Mouse (Mus musculus) midbrain, embryonic 12.5 days (tissue): ENCODE data around the gene Add3. TPM values are rescaled to one million over a fixed set of nuclear protein-coding genes. Genes with fewer than 3 reads are reported as not detected.

Experiments
- ATAC-seq: fragments of 200-750 bp; cut with Nextera tagmentation; 2 replicates; pipeline ENCODE4 v1.8.0; 2017; ENCODE audit warnings: low read depth, moderate TSS enrichment, moderate library complexity; ENCODE audit not compliant: low FRiP score
- H3K27ac ChIP-seq: fragments of 300-500 bp; sonication (generic); replicated peaks from 2 replicates; pipeline ENCODE4 v1.5.1; 2016; ENCODE audit warnings: mild to moderate bottlenecking
- H3K27me3 ChIP-seq: fragments of 300-500 bp; sonication (generic); 2 replicates; pipeline ENCODE4 v1.6.1; 2016; ENCODE audit warnings: mild to moderate bottlenecking
- H3K36me3 ChIP-seq: fragments of 300-500 bp; sonication (generic); 2 replicates; pipeline ENCODE4 v1.6.1; 2016
- H3K4me1 ChIP-seq: fragments of 300-500 bp; sonication (generic); 2 replicates; pipeline ENCODE4 v1.6.1; 2016
- H3K4me2 ChIP-seq: fragments of 300-500 bp; sonication (generic); replicated peaks from 2 replicates; pipeline ENCODE4 v1.6.1; 2016; ENCODE audit warnings: mild to moderate bottlenecking, moderate library complexity
- H3K4me3 ChIP-seq: fragments of 300-500 bp; sonication (generic); 2 replicates; pipeline ENCODE4 v1.5.1; 2016; ENCODE audit warnings: mild to moderate bottlenecking
- H3K9ac ChIP-seq: fragments of 300-500 bp; sonication (generic); replicated peaks from 2 replicates; pipeline ENCODE4 v1.6.1; 2016; ENCODE audit warnings: mild to moderate bottlenecking, moderate library complexity
- H3K9me3 ChIP-seq: fragments of 300-500 bp; sonication (generic); 2 replicates; pipeline ENCODE4 v1.6.1; 2016; ENCODE audit warnings: mild to moderate bottlenecking
- WGBS: fragments of 180-500 bp; shearing (Covaris S2); methylation state at CpG from one replicate; pipeline ENCODE4 v1.1.7; 2016; 5-methylcytosine and 5-hydroxymethylcytosine counted together
- polyA plus RNA-seq: library from polyadenylated mRNA; unstranded; fragments of >200 nt; fragmentation: Nextera tagmentation; extraction: Ambion mirVana; gene quantifications from 2 replicates; pipeline ENCODE4 v1.2.1, GENCODE M21; 2016

Gene Add3
- polyA plus RNA-seq, 1 experiment from 2014 or later: 47.5 TPM

GRCm38 (mm10) chr19:53119255-53119795 lies 20.9 kb upstream of the Add3 start:
- H3K27me3 ChIP-seq: no peaks in the 10 kb centered on the region
- H3K27ac ChIP-seq: no peak overlapping the region
- ATAC-seq: no peak
- H3K36me3 ChIP-seq: no peaks in the 10 kb centered on the region
- no peak overlapping the region for H3K4me3 ChIP-seq
- H3K4me2 ChIP-seq: no peak overlapping the region
- no peak overlapping the region for H3K9ac ChIP-seq
- peaks cover 11% of the 10 kb centered on the region; the same call in 1 of the 2 replicates for H3K9me3 ChIP-seq
- WGBS: 87% methylated on average over 8 of the region's 8 CpGs
- H3K4me1 ChIP-seq: no peaks in the 10 kb centered on the region

- no peak overlapping the region for H3K4me2 ChIP-seq
- WGBS: 71% methylated on average over 3 of the region's 3 CpGs
Measured at GRCm38 (mm10) chr19:53120483-53120882, 19.8 kb upstream of the Add3 start.

GRCm38 (mm10) chr19:53122641-53123241 lies 17.5 kb upstream of the Add3 start:
- H3K27me3 ChIP-seq: no peaks in the 10 kb centered on the region
- no peak overlapping the region for H3K9ac ChIP-seq
- H3K4me3 ChIP-seq: no peak overlapping the region
- H3K27ac ChIP-seq: no peak overlapping the region
- 0 out of 2 replicates have a peak, but pooled peaks cover 4% of the 10 kb centered on the region for H3K9me3 ChIP-seq
- H3K4me1 ChIP-seq: no peaks in the 10 kb centered on the region
- H3K4me2 ChIP-seq: no peak overlapping the region
- 87% methylated on average over 6 of the region's 6 CpGs for WGBS
- H3K36me3 ChIP-seq: no peaks in the 10 kb centered on the region
- no peak for ATAC-seq

More at GRCm38 (mm10) chr19:53120483-53120882, 19.8 kb upstream of the Add3 start:
- Histone ChIP-seq H3K27ac (no peak overlapping the region), H3K4me1 (no peaks in the 10 kb centered on the region), H3K4me3 (no peak overlapping the region), H3K36me3 (no peaks in the 10 kb centered on the region), H3K9ac (no peak overlapping the region), H3K9me3 (peaks cover 11% of the 10 kb centered on the region; the same call in 1 of the 2 replicates), H3K27me3 (no peaks in the 10 kb centered on the region)
- no peak for ATAC-seq

- WGBS: 62% methylated on average over 5 of the region's 5 CpGs
- no peaks in the 10 kb centered on the region for H3K36me3 ChIP-seq
- ATAC-seq: no peak
Measured at GRCm38 (mm10) chr19:53123301-53123700, 16.9 kb upstream of the Add3 start.

GRCm38 (mm10) chr19:53125679-53126078 lies 14.6 kb upstream of the Add3 start:
- 0 out of 2 replicates have a peak, but pooled peaks cover 4% of the 10 kb centered on the region for H3K9me3 ChIP-seq
- no peak overlapping the region for H3K4me2 ChIP-seq
- H3K9ac ChIP-seq: no peak overlapping the region
- peaks cover 6% of the 10 kb centered on the region; the same call in 1 of the 2 replicates for H3K27me3 ChIP-seq
- no peaks in the 10 kb centered on the region for H3K4me1 ChIP-seq
- no peak overlapping the region for H3K27ac ChIP-seq
- ATAC-seq: no peak
- H3K4me3 ChIP-seq: no peak overlapping the region
- H3K36me3 ChIP-seq: no peaks in the 10 kb centered on the region
- WGBS: 83% methylated on average over 2 of the region's 2 CpGs

More at GRCm38 (mm10) chr19:53123301-53123700, 16.9 kb upstream of the Add3 start:
- H3K4me1 ChIP-seq: no peaks in the 10 kb centered on the region
- no peak overlapping the region for H3K4me2 ChIP-seq
- H3K27me3 ChIP-seq: no peaks in the 10 kb centered on the region
- no peak overlapping the region for H3K9ac ChIP-seq
- H3K4me3 ChIP-seq: no peak overlapping the region
- H3K27ac ChIP-seq: no peak overlapping the region
- 0 out of 2 replicates have a peak, but pooled peaks cover 4% of the 10 kb centered on the region for H3K9me3 ChIP-seq

GRCm38 (mm10) chr19:53126546-53126945 lies 13.7 kb upstream of the Add3 start:
- Histone ChIP-seq H3K4me3 (no peak overlapping the region), H3K36me3 (no peaks in the 10 kb centered on the region), H3K27me3 (peaks cover 15% of the 10 kb centered on the region), H3K4me2 (no peak overlapping the region), H3K9me3 (0 out of 2 replicates have a peak, but pooled peaks cover 3% of the 10 kb centered on the region), H3K27ac (no peak overlapping the region), H3K9ac (no peak overlapping the region), H3K4me1 (no peaks in the 10 kb centered on the region)
- no peak for ATAC-seq
- 89% methylated on average over 4 of the region's 4 CpGs for WGBS

GRCm38 (mm10) chr19:53127320-53128291 lies 12.6 kb upstream of the Add3 start:
- H3K9me3 ChIP-seq: no peaks in the 10 kb centered on the region
- H3K4me3 ChIP-seq: no peak overlapping the region
- no peaks in the 10 kb centered on the region for H3K36me3 ChIP-seq
- 69% methylated on average over 18 of the region's 18 CpGs for WGBS
- H3K27ac ChIP-seq: no peak overlapping the region
- H3K9ac ChIP-seq: no peak overlapping the region
- H3K27me3 ChIP-seq: peaks cover 20% of the 10 kb centered on the region
- H3K4me2 ChIP-seq: no peak overlapping the region
- 0 out of 2 replicates have a peak, but pooled peaks cover 2% of the 10 kb centered on the region for H3K4me1 ChIP-seq
- ATAC-seq: no peak

- no peak for ATAC-seq
- H3K4me3 ChIP-seq: no peak overlapping the region
- H3K27me3 ChIP-seq: peaks cover 20% of the 10 kb centered on the region
- no peak overlapping the region for H3K4me2 ChIP-seq
- no peak overlapping the region for H3K9ac ChIP-seq
- WGBS: 55% methylated on average over 13 of the region's 13 CpGs
- H3K27ac ChIP-seq: no peak overlapping the region
- H3K36me3 ChIP-seq: no peaks in the 10 kb centered on the region
- 0 out of 2 replicates have a peak, but pooled peaks cover 8% of the 10 kb centered on the region for H3K4me1 ChIP-seq
- H3K9me3 ChIP-seq: no peaks in the 10 kb centered on the region
Measured at GRCm38 (mm10) chr19:53128494-53129337, 11.5 kb upstream of the Add3 start.

- Histone ChIP-seq H3K4me2 (no peak overlapping the region), H3K27ac (no peak overlapping the region), H3K9ac (no peak overlapping the region), H3K4me3 (no peak overlapping the region), H3K27me3 (peaks cover 27% of the 10 kb centered on the region), H3K4me1 (peaks cover 8% of the 10 kb centered on the region; the same call in 1 of the 2 replicates), H3K9me3 (no peaks in the 10 kb centered on the region), H3K36me3 (no peaks in the 10 kb centered on the region)
- no peak for ATAC-seq
- WGBS: 94% methylated on average over 15 of the region's 16 CpGs
Measured at GRCm38 (mm10) chr19:53130399-53131175, 9.7 kb upstream of the Add3 start.

GRCm38 (mm10) chr19:53132471-53132870 lies 7.8 kb upstream of the Add3 start:
- Histone ChIP-seq H3K4me2 (no peak overlapping the region), H3K4me1 (peaks cover 19% of the 10 kb centered on the region), H3K27ac (no peak overlapping the region), H3K9me3 (no peaks in the 10 kb centered on the region), H3K4me3 (no peak overlapping the region), H3K9ac (no peak overlapping the region), H3K27me3 (peaks cover 33% of the 10 kb centered on the region), H3K36me3 (no peaks in the 10 kb centered on the region)
- 85% methylated on average over 10 of the region's 10 CpGs for WGBS
- ATAC-seq: no peak
